Mouse (Mus musculus): ENCODE measurements around the gene Epn1. TPM values are rescaled to one million over a fixed set of nuclear protein-coding genes. Genes with fewer than 3 reads are reported as not detected.

The Epn1 gene
- polyA plus RNA-seq, 1 experiment from 2014 or later, result 116 TPM

- H3K27ac ChIP-seq, result no peak overlapping the region
- H3K9me3 ChIP-seq (ENCODE audit: control insufficient read depth, low read length), result no peaks in the 10 kb centered on the region
- DNase-seq (ENCODE audit: low spot score), result no peak
- ATAC-seq (ENCODE audit: low FRiP score), result no peak
- H3K36me3 ChIP-seq (replicated peaks; ENCODE audit: control insufficient read depth, insufficient read depth), result peaks cover 32% of the 10 kb centered on the region
- H3K4me2 ChIP-seq (replicated peaks), result no peak overlapping the region
- H3K27me3 ChIP-seq (ENCODE audit: control insufficient read depth, insufficient read depth, low read length), result no peaks in the 10 kb centered on the region
- H3K4me1 ChIP-seq (replicated peaks; ENCODE audit: control insufficient read depth, insufficient read depth, low read length), result peaks cover 15% of the 10 kb centered on the region
- H3K4me3 ChIP-seq (replicated peaks; ENCODE audit: low read length), result no peak overlapping the region
- H3K9ac ChIP-seq, result no peak overlapping the region
- WGBS, result 94% methylated on average over 18 of the region's 18 CpGs
These were observed 3.5 kb downstream of the Epn1 start for GRCm38 (mm10) chr7:5083325-5084105.

DNA sequence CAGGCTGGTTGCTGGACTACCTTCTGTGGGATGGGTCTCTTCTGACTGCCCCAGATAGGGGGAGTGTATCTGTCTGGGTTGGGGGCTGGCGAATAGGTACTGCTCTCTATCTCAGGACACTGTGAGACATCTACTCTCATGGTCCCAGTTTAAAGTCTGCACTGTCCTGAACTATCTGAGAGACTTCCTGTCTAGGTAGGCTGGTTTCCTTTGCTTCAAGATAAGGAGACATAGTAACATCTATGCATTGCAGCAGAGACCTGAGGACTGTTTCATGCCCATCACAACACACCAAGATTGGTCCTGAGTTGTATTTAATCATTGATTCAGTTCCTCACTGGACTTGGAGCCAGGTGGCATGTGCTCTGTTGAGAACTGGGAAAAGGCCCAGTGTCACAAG is 5.5 kb downstream of the Epn1 start:
- no peak for DNase-seq (ENCODE audit: low spot score)
- H3K27me3 ChIP-seq (ENCODE audit: control insufficient read depth, insufficient read depth, low read length), result no peaks in the 10 kb centered on the region
- H3K4me3 ChIP-seq (replicated peaks; ENCODE audit: low read length), result no peak overlapping the region
- WGBS, result 100% methylated on average over 1 of the region's 1 CpGs
- peaks cover 27% of the 10 kb centered on the region for H3K36me3 ChIP-seq (replicated peaks; ENCODE audit: control insufficient read depth, insufficient read depth)
- no peak for ATAC-seq (ENCODE audit: low FRiP score)
- H3K27ac ChIP-seq, result no peak overlapping the region
- H3K9me3 ChIP-seq (ENCODE audit: control insufficient read depth, low read length), result no peaks in the 10 kb centered on the region
- H3K4me1 ChIP-seq (replicated peaks; ENCODE audit: control insufficient read depth, insufficient read depth, low read length), result peaks cover 15% of the 10 kb centered on the region
- no peak overlapping the region for H3K4me2 ChIP-seq (replicated peaks)
- no peak overlapping the region for H3K9ac ChIP-seq

GRCm38 (mm10) chr7:5086921-5087440 is 6.9 kb downstream of the Epn1 start:
- Histone ChIP-seq H3K27ac (no peak overlapping the region), H3K9me3 (ENCODE audit: control insufficient read depth, low read length) (no peaks in the 10 kb centered on the region), H3K4me1 (replicated peaks; ENCODE audit: control insufficient read depth, insufficient read depth, low read length) (peaks cover 1% of the 10 kb centered on the region; the same call in 1 of the 2 replicates), H3K27me3 (ENCODE audit: control insufficient read depth, insufficient read depth, low read length) (no peaks in the 10 kb centered on the region), H3K4me2 (replicated peaks) (no peak overlapping the region), H3K36me3 (replicated peaks; ENCODE audit: control insufficient read depth, insufficient read depth) (peaks cover 34% of the 10 kb centered on the region), H3K9ac (no peak overlapping the region), H3K4me3 (replicated peaks; ENCODE audit: low read length) (no peak overlapping the region)
- ATAC-seq (ENCODE audit: low FRiP score) (no peak), DNase-seq (ENCODE audit: low spot score) (no peak)
- 82% methylated on average over 5 of the region's 5 CpGs for WGBS

DNA sequence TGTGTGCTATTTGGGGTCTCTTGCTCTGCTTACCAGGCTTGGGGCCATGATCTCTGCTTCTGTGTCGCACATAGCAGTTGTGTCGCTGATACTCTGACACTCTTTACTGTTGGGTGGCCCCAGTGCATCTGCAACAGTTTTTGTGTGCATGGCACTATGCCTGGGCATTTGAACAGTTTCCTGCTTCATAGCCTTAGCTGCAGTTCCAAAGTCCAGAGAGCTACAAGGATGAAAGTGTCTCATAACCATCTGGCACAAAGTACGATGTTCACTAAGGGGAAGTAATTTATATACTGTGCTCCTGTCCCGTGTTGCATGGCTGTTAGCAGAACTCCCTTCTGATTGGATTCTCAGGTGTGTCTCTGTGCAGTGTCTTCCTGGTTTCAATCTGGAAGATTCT is 7.9 kb downstream of the Epn1 start:
- DNase-seq (ENCODE audit: low spot score), result no peak
- Histone ChIP-seq H3K27ac (no peak overlapping the region), H3K9me3 (ENCODE audit: control insufficient read depth, low read length) (no peaks in the 10 kb centered on the region), H3K9ac (no peak overlapping the region), H3K27me3 (ENCODE audit: control insufficient read depth, insufficient read depth, low read length) (no peaks in the 10 kb centered on the region), H3K4me2 (replicated peaks) (no peak overlapping the region), H3K4me3 (replicated peaks; ENCODE audit: low read length) (no peak overlapping the region), H3K36me3 (replicated peaks; ENCODE audit: control insufficient read depth, insufficient read depth) (peaks cover 43% of the 10 kb centered on the region), H3K4me1 (replicated peaks; ENCODE audit: control insufficient read depth, insufficient read depth, low read length) (no peaks in the 10 kb centered on the region; the same call in 1 of the 2 replicates)
- ATAC-seq (ENCODE audit: low FRiP score), result no peak
- 88% methylated on average over 4 of the region's 4 CpGs for WGBS

DNA sequence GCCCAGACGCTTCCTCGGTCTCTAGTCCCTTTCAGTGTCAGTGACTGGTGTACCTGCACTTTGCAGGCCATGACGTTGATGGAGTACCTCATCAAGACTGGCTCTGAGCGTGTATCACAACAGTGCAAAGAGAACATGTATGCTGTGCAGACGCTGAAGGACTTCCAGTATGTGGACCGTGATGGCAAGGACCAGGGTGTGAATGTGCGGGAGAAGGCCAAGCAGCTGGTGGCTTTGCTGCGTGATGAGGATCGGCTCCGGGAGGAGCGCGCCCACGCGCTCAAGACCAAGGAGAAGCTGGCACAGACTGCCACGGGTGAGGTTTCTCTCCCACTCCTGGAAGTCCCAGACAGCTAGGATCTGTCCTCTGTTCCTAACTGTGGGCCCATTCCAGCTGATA is 9.8 kb downstream of the Epn1 start:
- H3K4me3 ChIP-seq (replicated peaks; ENCODE audit: low read length), result no peak overlapping the region
- H3K4me1 ChIP-seq (replicated peaks; ENCODE audit: control insufficient read depth, insufficient read depth, low read length), result no peaks in the 10 kb centered on the region; the same call in 1 of the 2 replicates
- H3K36me3 ChIP-seq (replicated peaks; ENCODE audit: control insufficient read depth, insufficient read depth), result peaks cover 46% of the 10 kb centered on the region
- H3K9me3 ChIP-seq (ENCODE audit: control insufficient read depth, low read length), result no peaks in the 10 kb centered on the region
- H3K27me3 ChIP-seq (ENCODE audit: control insufficient read depth, insufficient read depth, low read length), result no peaks in the 10 kb centered on the region
- H3K27ac ChIP-seq, result no peak overlapping the region
- H3K4me2 ChIP-seq (replicated peaks), result no peak overlapping the region
- H3K9ac ChIP-seq, result no peak overlapping the region
- DNase-seq (ENCODE audit: low spot score) (no peak), ATAC-seq (ENCODE audit: low FRiP score) (no peak)
- 95% methylated on average over 15 of the region's 15 CpGs for WGBS

DNA sequence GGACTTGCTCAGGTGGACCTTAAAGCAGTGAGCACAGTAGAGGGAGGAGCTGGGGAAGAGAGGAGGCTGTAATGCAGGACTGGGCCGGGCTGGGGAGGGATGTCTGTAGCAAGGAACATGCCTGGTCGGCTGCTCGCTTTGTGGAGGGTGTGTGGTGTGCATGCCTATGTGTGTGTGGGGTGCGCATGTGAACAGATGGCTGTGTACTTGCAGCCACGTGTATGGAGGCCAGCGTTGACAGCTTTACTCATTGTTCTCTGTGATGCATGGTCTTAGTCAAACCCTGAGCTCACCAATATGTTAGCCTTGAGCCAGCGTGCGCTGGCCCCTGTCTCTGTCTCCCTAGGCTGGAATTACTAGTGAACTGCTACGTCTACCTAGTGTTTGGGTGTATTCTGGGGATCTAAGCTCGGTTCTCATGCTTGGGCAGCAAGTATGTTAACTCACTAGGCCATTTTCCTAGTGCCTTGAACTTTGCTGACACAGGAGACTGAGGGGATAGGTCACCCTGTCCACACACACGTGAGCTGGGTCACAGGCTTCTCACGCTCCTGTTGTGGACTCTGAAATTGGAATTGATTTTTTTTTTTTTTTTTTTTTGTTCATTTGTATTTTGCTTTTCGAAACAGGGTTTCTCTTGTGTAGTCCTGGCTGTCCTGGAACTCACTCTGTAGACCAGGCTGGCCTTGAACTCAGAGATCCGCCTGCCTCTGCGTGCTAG is 11.1 kb downstream of the Epn1 start:
- DNase-seq (ENCODE audit: low spot score) (no peak), ATAC-seq (ENCODE audit: low FRiP score) (no peak)
- no peak overlapping the region for H3K27ac ChIP-seq
- no peak overlapping the region for H3K4me3 ChIP-seq (replicated peaks; ENCODE audit: low read length)
- WGBS, result 90% methylated on average over 15 of the region's 15 CpGs
- H3K4me1 ChIP-seq (replicated peaks; ENCODE audit: control insufficient read depth, insufficient read depth, low read length), result no peaks in the 10 kb centered on the region; the same call in 1 of the 2 replicates
- no peaks in the 10 kb centered on the region for H3K9me3 ChIP-seq (ENCODE audit: control insufficient read depth, low read length)
- no peak overlapping the region for H3K9ac ChIP-seq
- H3K36me3 ChIP-seq (replicated peaks; ENCODE audit: control insufficient read depth, insufficient read depth), result peaks cover 53% of the 10 kb centered on the region
- no peak overlapping the region for H3K4me2 ChIP-seq (replicated peaks)
- no peaks in the 10 kb centered on the region for H3K27me3 ChIP-seq (ENCODE audit: control insufficient read depth, insufficient read depth, low read length)

GRCm38 (mm10) chr7:5092381-5092780 is 12.3 kb downstream of the Epn1 start:
- Histone ChIP-seq H3K4me2 (replicated peaks) (no peak overlapping the region), H3K27ac (no peak overlapping the region), H3K9me3 (ENCODE audit: control insufficient read depth, low read length) (no peaks in the 10 kb centered on the region), H3K9ac (no peak overlapping the region), H3K4me3 (replicated peaks; ENCODE audit: low read length) (no peak overlapping the region), H3K27me3 (ENCODE audit: control insufficient read depth, insufficient read depth, low read length) (no peaks in the 10 kb centered on the region), H3K4me1 (replicated peaks; ENCODE audit: control insufficient read depth, insufficient read depth, low read length) (no peaks in the 10 kb centered on the region), H3K36me3 (replicated peaks; ENCODE audit: control insufficient read depth, insufficient read depth) (peaks cover 61% of the 10 kb centered on the region)
- WGBS, result 86% methylated on average over 6 of the region's 6 CpGs
- DNase-seq (ENCODE audit: low spot score) (no peak), ATAC-seq (ENCODE audit: low FRiP score) (no peak)

- Histone ChIP-seq H3K9ac (no peak overlapping the region), H3K36me3 (replicated peaks; ENCODE audit: control insufficient read depth, insufficient read depth) (peaks cover 67% of the 10 kb centered on the region), H3K4me2 (replicated peaks) (no peak overlapping the region), H3K27me3 (ENCODE audit: control insufficient read depth, insufficient read depth, low read length) (no peaks in the 10 kb centered on the region), H3K27ac (no peak overlapping the region), H3K9me3 (ENCODE audit: control insufficient read depth, low read length) (no peaks in the 10 kb centered on the region), H3K4me1 (replicated peaks; ENCODE audit: control insufficient read depth, insufficient read depth, low read length) (no peaks in the 10 kb centered on the region), H3K4me3 (replicated peaks; ENCODE audit: low read length) (no peak overlapping the region)
- ATAC-seq (ENCODE audit: low FRiP score) (no peak), DNase-seq (ENCODE audit: low spot score) (no peak)
- WGBS, result 84% methylated on average over 21 of the region's 21 CpGs
These were observed 12.9 kb downstream of the Epn1 start for GRCm38 (mm10) chr7:5092831-5093510.

DNA sequence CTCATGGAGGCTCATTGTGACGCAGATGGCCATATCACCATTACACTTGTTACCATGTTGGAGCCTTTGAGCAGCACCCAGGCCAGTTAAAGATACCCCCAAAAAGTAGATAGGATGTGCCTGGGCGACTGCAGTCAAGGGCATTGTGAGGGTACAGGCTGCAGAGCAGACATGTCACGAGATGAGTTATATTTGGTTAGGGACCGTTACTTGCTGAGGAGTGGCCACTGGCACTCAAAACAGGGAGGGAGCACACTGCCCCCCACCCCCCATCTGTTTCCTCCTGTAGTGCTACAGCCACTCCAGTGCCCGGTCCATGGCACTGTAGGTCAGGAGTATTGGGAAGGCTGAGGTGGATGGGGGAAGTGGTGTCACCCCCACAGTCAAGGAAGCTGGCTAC is 18.7 kb downstream of the Epn1 start:
- Histone ChIP-seq H3K9me3 (ENCODE audit: control insufficient read depth, low read length) (no peaks in the 10 kb centered on the region), H3K27me3 (ENCODE audit: control insufficient read depth, insufficient read depth, low read length) (no peaks in the 10 kb centered on the region), H3K27ac (no peak overlapping the region), H3K9ac (no peak overlapping the region), H3K36me3 (replicated peaks; ENCODE audit: control insufficient read depth, insufficient read depth) (peaks cover 51% of the 10 kb centered on the region), H3K4me1 (replicated peaks; ENCODE audit: control insufficient read depth, insufficient read depth, low read length) (no peaks in the 10 kb centered on the region), H3K4me3 (replicated peaks; ENCODE audit: low read length) (no peak overlapping the region), H3K4me2 (replicated peaks) (no peak overlapping the region)
- ATAC-seq (ENCODE audit: low FRiP score), result no peak
- no peak for DNase-seq (ENCODE audit: low spot score)
- 94% methylated on average over 5 of the region's 5 CpGs for WGBS
